Mouse (Mus musculus) kidney, embryonic 14.5 days (tissue): ENCODE measurements at regions not wholly inside any gene's neighbourhood (a gene's known extent, or its start where the extent isn't known, plus 50 kb on each side); places are given as distances from the start of the nearest gene placed in this dataset.

Experiments
- ATAC-seq: fragments of 200-750 bp; cut with Nextera tagmentation; 2 replicates; pipeline ENCODE4 v1.8.0; 2017; ENCODE audit warnings: moderate number of reproducible peaks, mild to moderate bottlenecking, moderate TSS enrichment, moderate library complexity; ENCODE audit not compliant: low FRiP score, low TSS enrichment
- H3K27ac ChIP-seq: fragments of 300-500 bp; sonication (generic); 2 replicates; pipeline ENCODE4 v1.5.1; 2014; ENCODE audit warnings: low read depth, mild to moderate bottlenecking, low read length, moderate library complexity, mixed read lengths
- H3K27me3 ChIP-seq: fragments of 300-500 bp; sonication (generic); 2 replicates; pipeline ENCODE4 v1.6.1; 2014; ENCODE audit warnings: mild to moderate bottlenecking, low read length; ENCODE audit not compliant: control insufficient read depth, insufficient read depth
- H3K36me3 ChIP-seq: fragments of 300-500 bp; sonication (generic); 2 replicates; pipeline ENCODE4 v1.6.1; 2014; ENCODE audit warnings: low read length, mixed read lengths; ENCODE audit not compliant: control insufficient read depth, insufficient read depth
- H3K4me1 ChIP-seq: fragments of 300-500 bp; sonication (generic); 2 replicates; pipeline ENCODE4 v1.6.1; 2014; ENCODE audit warnings: low read length, mixed read lengths; ENCODE audit not compliant: control insufficient read depth, insufficient read depth
- H3K4me2 ChIP-seq: fragments of 300-500 bp; sonication (generic); replicated peaks from 2 replicates; pipeline ENCODE4 v1.6.1; 2014; ENCODE audit warnings: low read depth, mild to moderate bottlenecking, low read length
- H3K4me3 ChIP-seq: fragments of 300-500 bp; sonication (generic); 2 replicates; pipeline ENCODE4 v1.5.1; 2014; ENCODE audit warnings: mild to moderate bottlenecking, low read length
- H3K9ac ChIP-seq: fragments of 300-500 bp; sonication (generic); 2 replicates; pipeline ENCODE4 v1.6.1; 2014; ENCODE audit warnings: low read depth, mild to moderate bottlenecking, low read length, moderate library complexity
- H3K9me3 ChIP-seq: fragments of 300-500 bp; sonication (generic); 2 replicates; pipeline ENCODE4 v1.6.1; 2016; ENCODE audit warnings: low read length; ENCODE audit not compliant: control insufficient read depth
- WGBS: fragments of 180-500 bp; shearing (Covaris S2); extraction: QIAGEN DNeasy Blood & Tissue Kit; methylation state at CpG from one replicate; pipeline ENCODE4 v1.1.7; 2014; 5-methylcytosine and 5-hydroxymethylcytosine counted together

- 77% methylated on average over 3 of the region's 3 CpGs for WGBS
- Histone ChIP-seq H3K36me3 (no peaks in the 10 kb centered on the region), H3K27me3 (no peaks in the 10 kb centered on the region), H3K4me3 (no peak overlapping the region), H3K4me2 (no peak overlapping the region), H3K9ac (no peak overlapping the region), H3K4me1 (no peaks in the 10 kb centered on the region), H3K27ac (no peak overlapping the region), H3K9me3 (no peaks in the 10 kb centered on the region)
- no peak for ATAC-seq
Observed at GRCm38 (mm10) chr12:39309905-39310304, 530.7 kb downstream of the Etv1 start.

DNA sequence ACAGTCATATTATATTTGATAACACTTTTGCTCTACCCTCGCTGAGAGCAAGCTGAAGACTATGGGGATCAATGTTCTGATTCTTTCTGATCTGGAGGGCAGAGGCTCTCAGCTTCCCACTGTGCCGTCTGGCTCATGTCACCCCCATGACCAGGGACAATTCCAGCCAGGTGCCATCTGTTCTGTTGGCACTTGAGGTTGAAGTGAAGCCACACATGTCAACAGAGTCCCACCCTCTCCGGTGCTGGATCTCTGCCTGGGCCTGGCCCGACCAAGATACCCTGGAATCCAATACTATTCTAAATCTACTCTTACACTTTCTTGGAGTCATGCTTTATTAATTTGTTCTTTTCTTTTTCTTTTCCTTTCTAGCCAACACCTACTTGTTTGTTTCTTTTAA is 538.0 kb downstream of the Etv1 start:
- Histone ChIP-seq H3K4me2 (no peak overlapping the region), H3K9ac (no peak overlapping the region), H3K27ac (no peak overlapping the region), H3K4me3 (no peak overlapping the region), H3K27me3 (no peaks in the 10 kb centered on the region), H3K9me3 (no peaks in the 10 kb centered on the region), H3K4me1 (no peaks in the 10 kb centered on the region), H3K36me3 (no peaks in the 10 kb centered on the region)
- WGBS, result 84% methylated on average over 4 of the region's 4 CpGs
- no peak for ATAC-seq

DNA sequence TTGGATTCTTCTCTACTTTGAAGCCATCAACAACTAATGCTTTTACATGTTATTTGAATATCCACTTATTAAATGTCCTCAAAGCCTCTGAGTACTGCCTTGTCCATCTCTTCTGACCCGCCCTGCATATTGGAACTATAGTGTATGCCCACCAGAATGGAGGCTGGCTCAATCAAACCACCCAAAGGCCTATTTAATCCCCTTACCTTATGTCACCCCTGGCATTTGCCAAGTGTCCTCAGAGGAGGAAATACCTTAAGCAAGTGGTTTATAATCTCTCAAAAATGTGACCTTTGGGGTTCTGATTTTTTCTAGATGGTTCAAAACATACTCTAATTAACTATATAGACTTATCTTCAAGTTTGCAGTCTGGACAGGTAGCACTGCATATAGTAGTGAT is 542.3 kb downstream of the Etv1 start:
- H3K9ac ChIP-seq, result no peak overlapping the region
- 85% methylated on average over 1 of the region's 1 CpGs for WGBS
- no peaks in the 10 kb centered on the region for H3K9me3 ChIP-seq
- no peaks in the 10 kb centered on the region for H3K27me3 ChIP-seq
- no peaks in the 10 kb centered on the region for H3K4me1 ChIP-seq
- H3K36me3 ChIP-seq, result no peaks in the 10 kb centered on the region
- H3K4me2 ChIP-seq, result no peak overlapping the region
- no peak overlapping the region for H3K27ac ChIP-seq
- no peak for ATAC-seq
- H3K4me3 ChIP-seq, result no peak overlapping the region

DNA sequence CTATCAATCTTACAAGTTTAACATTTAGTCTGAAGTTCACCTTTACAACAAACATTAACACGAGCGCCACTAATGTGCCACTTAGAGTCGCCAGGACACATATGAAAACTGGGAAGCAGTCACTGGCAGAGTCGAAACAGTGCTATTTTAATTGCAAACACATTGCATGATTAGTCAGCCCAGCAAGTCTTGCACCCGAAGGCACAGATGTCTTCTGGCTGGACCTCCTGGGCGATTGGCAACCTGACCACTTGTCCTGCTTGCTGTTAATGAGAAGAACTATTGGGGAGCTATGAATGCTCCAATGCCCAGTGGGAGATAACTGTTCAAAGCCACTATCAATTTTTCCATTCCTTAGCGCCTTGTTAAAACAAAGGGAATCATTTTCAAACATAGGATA is 547.0 kb downstream of the Etv1 start:
- no peaks in the 10 kb centered on the region for H3K27me3 ChIP-seq
- H3K36me3 ChIP-seq, result no peaks in the 10 kb centered on the region
- no peak for ATAC-seq
- no peaks in the 10 kb centered on the region for H3K9me3 ChIP-seq
- no peak overlapping the region for H3K27ac ChIP-seq
- H3K4me3 ChIP-seq, result no peak overlapping the region
- no peak overlapping the region for H3K9ac ChIP-seq
- WGBS, result 84% methylated on average over 7 of the region's 7 CpGs
- H3K4me1 ChIP-seq, result no peaks in the 10 kb centered on the region
- no peak overlapping the region for H3K4me2 ChIP-seq

GRCm38 (mm10) chr12:39326668-39327299 is 547.6 kb downstream of the Etv1 start:
- 77% methylated on average over 4 of the region's 4 CpGs for WGBS
- no peaks in the 10 kb centered on the region for H3K27me3 ChIP-seq
- no peak overlapping the region for H3K9ac ChIP-seq
- H3K4me1 ChIP-seq, result no peaks in the 10 kb centered on the region
- no peak overlapping the region for H3K27ac ChIP-seq
- H3K36me3 ChIP-seq, result no peaks in the 10 kb centered on the region
- H3K4me2 ChIP-seq, result no peak overlapping the region
- H3K9me3 ChIP-seq, result no peaks in the 10 kb centered on the region
- ATAC-seq, result no peak
- H3K4me3 ChIP-seq, result no peak overlapping the region

DNA sequence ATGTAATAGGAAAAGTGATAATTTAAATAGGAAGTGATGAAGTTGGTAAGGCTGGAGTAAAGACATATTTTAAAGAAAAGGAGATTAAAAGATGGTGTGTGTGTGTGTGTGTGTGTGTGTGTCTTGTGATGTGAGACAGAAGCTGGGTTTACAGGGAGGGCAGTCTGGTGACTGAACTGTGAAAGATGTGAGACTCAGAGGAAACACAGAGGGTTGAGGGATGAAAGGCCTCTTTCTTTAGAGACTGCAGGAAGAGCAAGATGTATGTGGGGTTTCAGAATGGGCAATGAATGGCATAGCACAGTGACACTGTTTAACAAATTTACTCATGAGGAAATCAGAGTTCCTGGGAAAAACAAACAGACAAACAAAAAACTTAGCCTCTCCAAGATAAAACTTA is 549.2 kb downstream of the Etv1 start:
- Histone ChIP-seq H3K27ac (no peak overlapping the region), H3K9ac (no peak overlapping the region), H3K4me3 (no peak overlapping the region)

DNA sequence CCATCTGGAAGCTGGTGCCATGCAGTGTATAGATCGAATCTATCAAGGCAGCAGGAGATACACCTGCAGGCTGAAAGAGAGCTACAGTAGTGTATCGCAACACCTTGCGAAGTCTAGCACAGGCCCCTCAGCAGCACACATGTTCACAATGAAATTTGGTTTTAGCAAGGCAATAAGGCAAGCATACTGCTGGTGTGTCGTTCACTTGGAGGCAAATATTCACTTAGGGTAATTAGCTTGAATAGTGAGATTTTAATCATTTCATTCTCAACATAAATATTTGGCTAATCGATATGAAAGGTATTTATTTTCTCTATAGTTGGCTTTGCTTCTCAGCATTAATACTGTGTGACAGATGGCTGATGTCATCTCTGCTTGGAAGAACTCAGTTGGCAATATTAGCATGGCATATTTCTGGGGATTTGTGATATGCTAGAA is 559.9 kb downstream of the Etv1 start:
- no peaks in the 10 kb centered on the region for H3K9me3 ChIP-seq
- no peak overlapping the region for H3K27ac ChIP-seq
- ATAC-seq, result no peak
- no peak overlapping the region for H3K9ac ChIP-seq
- H3K27me3 ChIP-seq, result no peaks in the 10 kb centered on the region
- H3K4me3 ChIP-seq, result no peak overlapping the region
- no peak overlapping the region for H3K4me2 ChIP-seq
- 91% methylated on average over 5 of the region's 5 CpGs for WGBS
- no peaks in the 10 kb centered on the region for H3K36me3 ChIP-seq
- H3K4me1 ChIP-seq, result no peaks in the 10 kb centered on the region

More for the DNA sequence above, 549.2 kb downstream of the Etv1 start:
- Histone ChIP-seq H3K4me2 (no peak overlapping the region), H3K27me3 (no peaks in the 10 kb centered on the region), H3K36me3 (no peaks in the 10 kb centered on the region), H3K9me3 (no peaks in the 10 kb centered on the region), H3K4me1 (no peaks in the 10 kb centered on the region)
- no peak for ATAC-seq

DNA sequence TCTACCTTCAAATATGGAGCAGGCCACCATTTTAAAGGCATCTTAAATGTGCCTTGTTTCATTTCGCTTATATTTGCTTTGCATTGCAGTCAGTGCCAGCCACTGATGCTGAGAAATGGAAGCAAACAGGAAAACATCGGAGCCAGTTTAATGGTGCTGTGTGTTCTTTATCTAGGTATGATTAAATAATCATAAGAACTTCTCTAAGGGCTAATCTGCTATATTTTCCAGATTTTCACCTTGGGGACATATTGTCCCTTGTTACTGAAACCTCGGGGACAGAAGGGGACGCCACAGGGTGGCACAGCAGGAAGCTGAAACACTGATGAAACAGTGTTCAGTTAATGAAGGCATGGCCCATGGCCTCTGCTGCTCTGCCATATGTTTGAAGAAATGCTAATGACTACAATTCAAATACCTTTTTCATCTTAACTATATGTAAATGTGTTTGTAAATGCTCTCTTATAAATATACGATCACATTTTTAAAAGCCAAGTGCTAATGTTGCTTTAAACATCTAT is 562.6 kb downstream of the Etv1 start:
- Histone ChIP-seq H3K36me3 (no peaks in the 10 kb centered on the region), H3K4me1 (no peaks in the 10 kb centered on the region), H3K9me3 (no peaks in the 10 kb centered on the region), H3K4me2 (no peak overlapping the region), H3K9ac (no peak overlapping the region), H3K27me3 (no peaks in the 10 kb centered on the region), H3K4me3 (no peak overlapping the region), H3K27ac (no peak overlapping the region)
- ATAC-seq, result no peak
- 95% methylated on average over 5 of the region's 5 CpGs for WGBS

DNA sequence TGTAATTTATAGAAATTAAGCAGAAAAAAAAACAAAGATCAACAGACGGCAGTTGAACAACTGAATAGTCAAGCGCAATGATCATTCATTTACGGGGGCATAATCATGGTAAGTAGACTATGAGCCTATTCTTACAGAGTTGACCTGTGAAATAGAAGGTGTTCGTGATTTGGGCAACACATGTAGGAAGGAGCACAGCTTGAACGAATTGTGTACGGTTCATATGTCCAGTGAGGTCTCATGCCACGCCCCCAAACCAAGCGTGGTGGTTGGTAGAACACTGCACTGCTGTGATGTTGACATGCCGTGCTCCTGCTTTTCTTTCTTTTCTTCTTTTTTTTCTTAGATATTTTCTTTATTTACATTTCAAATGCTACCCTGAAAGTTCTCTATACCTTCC is 563.1 kb downstream of the Etv1 start:
- H3K4me2 ChIP-seq, result no peak overlapping the region
- H3K9me3 ChIP-seq, result no peaks in the 10 kb centered on the region
- no peak overlapping the region for H3K9ac ChIP-seq
- no peaks in the 10 kb centered on the region for H3K36me3 ChIP-seq
- WGBS, result 91% methylated on average over 9 of the region's 9 CpGs
- no peak for ATAC-seq
- H3K4me1 ChIP-seq, result no peaks in the 10 kb centered on the region
- H3K4me3 ChIP-seq, result no peak overlapping the region
- no peak overlapping the region for H3K27ac ChIP-seq
- H3K27me3 ChIP-seq, result no peaks in the 10 kb centered on the region
